Mouse (Mus musculus) G1E (cell line): Measurements from ENCODE around the gene Csrnp2. TPM values are rescaled to one million over a fixed set of nuclear protein-coding genes. Genes with fewer than 3 reads are reported as not detected.

Source experiments
- ATAC-seq: 2 replicates; pipeline ENCODE4 v1.8.0; 2016; ENCODE audit warnings: mild to moderate bottlenecking; ENCODE audit not compliant: insufficient number of reproducible peaks, poor library complexity, low FRiP score, severe bottlenecking; ENCODE audit errors: extremely low read depth
- DNase-seq: peaks from one replicate; pipeline ENCODE4 v3.0.0; 2012; ENCODE audit warnings: low spot score
- H3K27me3 ChIP-seq: 2 replicates; pipeline ENCODE4 v1.6.1; 2012; ENCODE audit warnings: mild to moderate bottlenecking, low read length, inconsistent platforms; ENCODE audit not compliant: insufficient read depth
- H3K36me3 ChIP-seq: replicated peaks from 2 replicates; pipeline ENCODE3; 2012; ENCODE audit warnings: mild to moderate bottlenecking, inconsistent platforms
- H3K4me1 ChIP-seq: 2 replicates; pipeline ENCODE4 v1.6.1; 2012; ENCODE audit warnings: low read depth, low read length, inconsistent platforms, mixed read lengths; ENCODE audit not compliant: insufficient read depth
- H3K4me3 ChIP-seq: 2 replicates; pipeline ENCODE4 v1.5.1; 2012; ENCODE audit warnings: low read depth, mild to moderate bottlenecking, inconsistent platforms, low read length, moderate library complexity, mixed read lengths
- H3K9me3 ChIP-seq: replicated peaks from 2 replicates; pipeline ENCODE4 v1.6.1; 2012; ENCODE audit warnings: inconsistent platforms
- CTCF ChIP-seq: IDR thresholded peaks from 2 replicates; pipeline ENCODE4 v1.5.1; 2012; ENCODE audit warnings: low read depth, low read length, inconsistent platforms, mixed read lengths
- GATA1 ChIP-seq: IDR thresholded peaks from 2 replicates; pipeline ENCODE4 v1.6.1; 2012; ENCODE audit warnings: borderline replicate concordance, low read length, inconsistent platforms, mixed read lengths
- GATA2 ChIP-seq: IDR thresholded peaks from 2 replicates; pipeline ENCODE4 v1.6.1; 2012; ENCODE audit warnings: low read depth, low read length, inconsistent platforms, borderline replicate concordance
- POLR2AphosphoS5 ChIP-seq: IDR thresholded peaks from 2 replicates; pipeline ENCODE4 v1.6.1; 2012; ENCODE audit warnings: low read depth, low read length, inconsistent platforms; ENCODE audit not compliant: insufficient replicate concordance
- TAL1 ChIP-seq: conservative IDR thresholded peaks from 2 replicates; pipeline ENCODE4 v1.6.1; 2012; ENCODE audit warnings: low read depth, low read length, inconsistent platforms, mixed read lengths
- polyA plus RNA-seq: library from polyadenylated mRNA; stranded (reverse); fragments of >175 nt; gene quantifications from 2 replicates; pipeline ENCODE4 v1.2.3, GENCODE M21; 2012
- total RNA-seq, 2 experiments: library from RNA; stranded (forward) in 1 of 2; stranded (reverse) in 1 of 2; fragments of 200-1000 nt in 1 of 2; fragments of >200 nt in 1 of 2; fragmentation: Nextera tagmentation in 1 of 2; gene quantifications; 2 replicates each; pipeline ENCODE4 v1.2.3; 2014 to 2017

Gene Csrnp2
- total and polyA plus RNA-seq, 3 experiments: 1.3 to 3.8 (median 3.1) TPM

DNA sequence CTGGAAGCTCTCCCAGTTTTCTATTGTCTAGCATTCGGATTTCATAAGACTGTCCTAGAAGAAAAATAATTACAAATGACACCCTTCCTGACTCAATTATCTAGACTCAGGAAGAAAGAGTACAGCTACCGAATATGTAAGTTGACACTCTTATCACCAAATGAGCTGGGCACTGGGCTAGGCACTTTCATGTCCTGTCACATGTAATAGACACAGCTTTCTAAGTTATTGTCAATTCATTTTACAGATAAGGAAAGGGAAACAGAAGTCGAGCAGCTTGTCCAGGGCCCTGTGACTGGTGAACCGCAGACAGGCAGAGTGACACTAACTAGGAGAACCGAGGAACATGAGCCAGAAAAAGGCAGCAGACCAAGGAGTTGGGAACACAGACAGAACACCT lies 32.6 kb upstream of the Csrnp2 start:
- H3K9me3 ChIP-seq: no peaks in the 10 kb centered on the region
- ATAC-seq (no peak), DNase-seq (no peak)
- no peaks in the 10 kb centered on the region for H3K27me3 ChIP-seq
- H3K4me1 ChIP-seq: no peaks in the 10 kb centered on the region
- H3K36me3 ChIP-seq: peaks cover 23% of the 10 kb centered on the region
- TF ChIP-seq CTCF (no peak), POLR2AphosphoS5 (no peak), GATA2 (no peak), GATA1 (no peak), TAL1 (no peak)
- H3K4me3 ChIP-seq: no peak overlapping the region

DNA sequence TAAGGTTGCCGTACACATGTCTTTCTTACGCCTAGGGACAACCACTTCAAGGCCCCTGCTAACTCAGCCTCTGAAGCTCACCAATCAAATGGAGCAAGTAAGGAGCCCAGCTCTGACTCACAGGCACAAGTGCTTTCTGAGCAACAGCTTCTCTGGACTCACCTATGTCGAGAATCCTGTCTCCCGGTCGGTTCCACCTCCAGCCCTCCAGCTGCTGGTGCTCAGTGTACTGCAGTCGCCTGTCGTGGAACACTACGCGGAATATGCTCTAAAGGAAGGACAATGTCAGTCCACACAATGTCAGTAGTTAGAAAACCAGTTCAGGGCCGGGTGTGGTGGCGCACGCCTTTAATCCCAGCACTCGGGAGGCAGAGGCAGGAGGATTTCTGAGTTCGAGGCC lies 30.1 kb upstream of the Csrnp2 start:
- H3K4me1 ChIP-seq: no peaks in the 10 kb centered on the region
- no peaks in the 10 kb centered on the region for H3K27me3 ChIP-seq
- H3K4me3 ChIP-seq: no peak overlapping the region
- no peaks in the 10 kb centered on the region for H3K9me3 ChIP-seq
- no peak for ATAC-seq
- H3K36me3 ChIP-seq: peaks cover 26% of the 10 kb centered on the region
- no peak for DNase-seq
- TF ChIP-seq POLR2AphosphoS5 (no peak), CTCF (no peak), GATA1 (no peak), GATA2 (no peak), TAL1 (no peak)

DNA sequence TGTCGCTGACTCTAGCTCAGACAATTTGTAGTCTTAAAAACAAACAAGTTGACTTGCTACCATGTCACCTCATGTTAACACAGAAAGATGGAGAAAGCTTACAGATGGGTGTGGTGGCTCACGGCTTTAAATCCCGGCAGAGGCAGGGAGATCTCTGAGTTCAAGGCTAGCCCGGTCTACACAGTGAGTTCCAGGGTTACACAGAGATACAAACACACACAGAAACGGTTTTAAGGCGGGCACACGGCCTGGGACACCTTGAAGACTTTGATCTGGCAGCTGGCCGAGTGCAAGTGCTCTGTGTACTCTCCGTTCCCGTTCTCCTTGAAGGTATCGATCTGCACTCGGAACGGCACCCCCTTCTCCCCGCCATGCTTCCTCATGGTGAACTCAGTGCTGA lies 25.0 kb upstream of the Csrnp2 start:
- ATAC-seq: no peak
- H3K4me1 ChIP-seq: no peaks in the 10 kb centered on the region; the same call in 1 of the 2 replicates
- TF ChIP-seq GATA2: no peak
- TF ChIP-seq GATA1: no peak
- no peak for TF ChIP-seq POLR2AphosphoS5
- no peak for TF ChIP-seq TAL1
- no peak for TF ChIP-seq CTCF
- DNase-seq: no peak
- H3K27me3 ChIP-seq: no peaks in the 10 kb centered on the region
- H3K36me3 ChIP-seq: peaks cover 38% of the 10 kb centered on the region
- no peaks in the 10 kb centered on the region for H3K9me3 ChIP-seq
- H3K4me3 ChIP-seq: no peak overlapping the region

DNA sequence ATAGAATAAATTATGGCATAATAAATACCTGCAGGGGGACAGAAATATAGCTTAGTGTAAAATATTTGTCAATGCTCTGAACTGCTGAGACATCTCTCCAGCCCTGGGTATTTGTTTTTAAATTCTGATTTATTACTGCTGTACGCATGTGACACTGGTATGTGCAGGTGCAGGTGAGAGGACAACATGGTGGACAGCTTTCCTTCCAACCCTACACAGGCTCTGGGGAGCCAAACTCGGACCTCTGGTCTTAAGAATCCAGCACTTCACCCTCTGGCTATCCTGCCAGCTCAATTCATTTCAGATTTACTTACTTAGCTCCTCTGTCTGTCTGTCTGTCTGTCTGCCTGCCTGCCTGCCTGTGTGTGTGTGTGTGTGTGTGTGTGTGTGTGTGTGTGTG lies 19.8 kb upstream of the Csrnp2 start:
- ATAC-seq (no peak), DNase-seq (no peak)
- no peaks in the 10 kb centered on the region for H3K27me3 ChIP-seq
- TF ChIP-seq POLR2AphosphoS5 (no peak), GATA2 (no peak), TAL1 (no peak), GATA1 (no peak), CTCF (no peak)
- peaks cover 51% of the 10 kb centered on the region for H3K36me3 ChIP-seq
- H3K9me3 ChIP-seq: no peaks in the 10 kb centered on the region
- H3K4me3 ChIP-seq: no peak overlapping the region
- no peaks in the 10 kb centered on the region; the same call in 1 of the 2 replicates for H3K4me1 ChIP-seq

DNA sequence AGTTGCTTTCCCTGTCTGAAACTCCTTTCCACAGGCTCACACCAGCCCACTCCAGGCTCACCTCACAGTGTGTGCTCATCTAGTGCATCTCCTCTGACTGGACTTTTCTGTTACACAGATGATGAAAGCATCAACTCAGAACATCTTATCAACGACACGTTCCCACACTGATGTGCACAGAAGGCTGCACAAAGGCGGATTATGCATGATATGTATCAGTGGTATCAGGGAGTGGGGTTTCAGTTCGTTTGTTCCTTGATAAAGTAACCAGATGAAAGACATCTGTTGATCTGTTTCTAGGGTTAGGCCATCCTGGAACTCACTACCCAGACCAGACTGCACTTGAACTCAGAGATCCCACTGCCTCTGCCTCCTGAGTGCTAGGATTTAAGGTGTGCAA lies 18.1 kb upstream of the Csrnp2 start:
- TF ChIP-seq CTCF: no peak
- no peak for TF ChIP-seq GATA1
- no peak for TF ChIP-seq GATA2
- TF ChIP-seq TAL1: no peak
- TF ChIP-seq POLR2AphosphoS5: no peak
- no peak overlapping the region for H3K4me3 ChIP-seq
- H3K9me3 ChIP-seq: no peaks in the 10 kb centered on the region
- no peaks in the 10 kb centered on the region; the same call in 1 of the 2 replicates for H3K4me1 ChIP-seq
- no peak for DNase-seq
- H3K27me3 ChIP-seq: no peaks in the 10 kb centered on the region
- H3K36me3 ChIP-seq: peaks cover 52% of the 10 kb centered on the region
- no peak for ATAC-seq

- no peaks in the 10 kb centered on the region for H3K9me3 ChIP-seq
- no peak for ATAC-seq
- no peak overlapping the region for H3K4me3 ChIP-seq
- peaks cover 61% of the 10 kb centered on the region for H3K36me3 ChIP-seq
- no peak for DNase-seq
- no peaks in the 10 kb centered on the region for H3K4me1 ChIP-seq
- TF ChIP-seq POLR2AphosphoS5 (no peak), GATA1 (no peak), CTCF (no peak), GATA2 (no peak), TAL1 (no peak)
- H3K27me3 ChIP-seq: no peaks in the 10 kb centered on the region
These were observed 14.8 kb upstream of the Csrnp2 start for GRCm38 (mm10) chr15:100510072-100510471.
